Mouse (Mus musculus) frontal cortex, adult (tissue): ENCODE results near the gene Zfp330.
A peak's percentile ranks its signal among the peaks of the same experiment; 100 is the strongest.

Experiments
- ATAC-seq: cut with Nextera tagmentation; 2 replicates; pipeline ENCODE4 v1.9.2; 2017; ENCODE audit warnings: mild to moderate bottlenecking, moderate library complexity, mixed read lengths; ENCODE audit not compliant: low TSS enrichment

The Zfp330 gene

DNA sequence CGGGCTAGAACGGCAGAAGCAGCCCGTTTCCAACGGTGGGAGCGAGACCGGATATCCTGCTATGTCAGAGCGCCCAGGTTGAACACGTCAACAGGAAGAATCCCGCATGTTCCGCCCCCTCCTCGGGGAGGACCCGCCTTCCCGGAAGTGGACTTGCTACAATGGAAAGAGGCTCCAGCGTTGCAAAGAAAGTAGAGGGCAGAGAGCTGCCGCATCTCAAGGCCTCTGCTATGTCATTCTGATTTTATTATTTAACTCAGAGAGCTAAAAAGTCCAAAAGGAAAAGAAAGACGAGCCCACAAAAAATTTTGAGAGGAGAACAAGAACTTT is at the start of gene Zfp330:
Gene Zfp330, minus strand, starts transcription at position 68 of the 330 bp plus-strand sequence.
- peak; percentile 100 for ATAC-seq

DNA sequence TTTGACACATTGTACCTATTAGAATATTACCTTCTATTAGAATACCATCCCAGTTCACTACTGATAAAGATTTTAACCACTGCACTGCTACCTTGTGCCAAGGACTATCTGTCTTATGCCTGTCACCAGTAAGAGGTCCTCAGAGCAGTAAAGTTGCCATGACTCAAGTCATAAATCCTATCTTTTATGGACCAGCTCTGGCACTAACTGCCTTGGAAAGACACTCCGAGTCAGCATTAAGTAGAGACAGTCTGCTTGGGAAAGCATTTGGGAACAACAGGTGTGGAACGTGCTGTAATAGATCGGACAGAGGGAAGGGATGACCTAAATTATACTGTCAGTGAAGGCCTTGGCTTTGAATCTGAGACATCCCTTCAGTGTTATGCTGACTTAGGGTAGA is 4.0 kb upstream of the Zfp330 start:
- no peak for ATAC-seq

DNA sequence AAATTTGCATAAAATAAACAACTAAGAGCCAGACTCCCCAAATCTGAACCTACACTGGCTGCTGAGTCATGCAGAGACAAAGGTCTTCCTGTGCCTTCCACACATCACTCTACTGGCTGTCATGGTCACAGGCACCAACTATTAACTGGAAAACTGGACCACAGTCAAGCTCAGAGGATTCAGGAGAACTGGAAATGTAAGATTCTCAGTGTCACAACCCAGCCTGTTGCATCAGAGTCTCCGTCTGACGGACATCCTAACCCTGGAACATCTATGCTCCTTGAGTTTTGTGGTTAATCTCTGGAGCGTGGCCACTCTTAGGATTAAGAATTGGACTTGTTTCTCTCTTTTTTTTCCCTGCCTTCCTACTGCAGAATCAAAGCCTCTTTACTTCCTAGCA is 3.4 kb upstream of the Zfp330 start:
- ATAC-seq: no peak

DNA sequence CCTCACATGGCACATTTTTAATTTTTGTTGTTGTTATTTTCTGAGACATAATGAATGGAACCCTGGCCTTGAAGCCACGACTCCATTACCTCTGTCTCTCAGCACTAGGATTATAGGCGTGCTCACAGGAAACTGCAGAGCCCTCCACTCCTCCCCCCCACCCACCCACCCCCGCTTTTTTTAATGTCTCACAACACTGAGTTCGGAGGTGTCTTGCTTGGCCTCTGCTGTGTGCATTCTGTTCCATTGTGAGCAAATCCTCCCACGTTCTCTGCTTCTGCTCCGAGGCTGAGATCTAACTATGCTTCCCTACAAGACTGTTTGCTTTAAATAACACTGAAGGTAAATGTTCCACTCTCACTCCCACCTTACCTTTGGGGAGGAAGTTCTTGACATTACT is 522 bp upstream of the Zfp330 start:
- ATAC-seq: peak; percentile 66

DNA sequence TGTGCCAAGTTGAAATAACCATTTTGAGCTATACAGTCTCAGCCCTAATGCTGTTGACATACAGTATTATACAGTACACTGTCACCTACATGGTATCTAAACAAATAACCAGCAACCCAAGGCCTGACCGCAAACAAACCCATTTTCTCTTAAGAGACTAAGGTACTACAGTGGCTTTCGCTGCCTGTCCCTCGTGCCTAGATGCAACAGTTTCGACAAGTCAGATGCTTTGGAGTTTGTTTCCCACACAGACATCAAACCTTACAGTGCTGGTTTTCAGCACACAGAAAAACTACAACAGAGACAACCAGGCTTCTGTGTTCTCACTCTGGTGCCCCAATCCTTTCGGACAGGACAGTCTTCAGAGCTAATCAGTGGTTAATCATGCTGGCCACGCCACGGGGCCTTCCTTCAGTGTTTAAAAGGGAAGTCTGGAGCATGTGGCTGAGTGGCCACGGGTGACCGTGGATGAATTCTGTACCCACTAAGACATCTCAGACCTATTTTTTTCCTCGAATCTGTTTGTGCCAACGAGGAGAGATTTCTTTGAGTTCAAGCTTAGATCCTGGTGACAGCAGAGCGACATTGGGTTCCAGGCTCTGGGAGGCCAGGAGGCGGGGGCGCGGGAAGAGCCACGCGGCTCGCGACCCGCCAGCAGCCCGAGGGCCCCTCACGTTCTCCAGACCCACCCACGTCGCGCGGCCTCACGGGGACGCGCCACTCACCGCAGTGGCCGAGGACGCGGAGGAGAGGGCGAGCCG is 448 bp downstream of the Zfp330 start:
- ATAC-seq: peak; percentile 69

DNA sequence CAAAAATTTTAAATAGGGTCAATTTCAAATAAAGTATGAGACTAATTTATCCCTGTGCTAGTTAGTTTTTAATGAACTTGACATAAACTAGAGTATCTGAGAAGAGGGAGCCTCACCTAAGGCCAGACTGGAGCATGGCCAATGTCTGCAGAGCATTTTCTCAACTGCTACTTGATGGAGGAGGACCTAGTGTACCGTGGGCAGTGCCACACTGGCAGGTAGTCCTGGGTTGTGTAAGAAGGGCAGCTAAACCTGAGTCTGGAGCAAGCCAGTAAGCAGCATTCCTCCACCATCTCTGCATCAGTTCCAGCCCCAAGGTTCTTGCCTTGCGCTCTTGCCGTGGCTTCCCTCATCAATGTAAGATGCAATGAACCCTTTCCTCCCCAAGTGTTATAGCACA is 3.1 kb downstream of the Zfp330 start:
- no peak for ATAC-seq

DNA sequence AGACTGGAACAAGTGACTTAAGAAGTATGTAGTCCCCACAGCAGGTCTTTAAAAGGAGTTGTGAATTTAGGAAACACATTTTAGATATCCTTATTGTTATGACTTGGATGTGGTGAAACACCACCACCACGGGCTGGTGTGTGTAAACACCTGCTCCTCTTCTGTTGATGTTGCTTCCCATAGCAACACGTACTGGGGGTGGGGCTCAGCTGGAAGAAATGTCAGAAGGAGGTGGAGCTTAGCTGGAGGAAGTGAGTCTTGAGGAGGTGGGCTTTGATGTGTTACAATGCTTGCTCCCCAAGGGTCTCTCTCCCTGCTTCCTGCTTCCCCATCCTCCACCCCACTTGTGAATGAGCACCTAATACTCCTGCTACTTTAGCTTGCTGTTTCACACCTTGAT is 14.9 kb downstream of the Zfp330 start:
- no peak for ATAC-seq

DNA sequence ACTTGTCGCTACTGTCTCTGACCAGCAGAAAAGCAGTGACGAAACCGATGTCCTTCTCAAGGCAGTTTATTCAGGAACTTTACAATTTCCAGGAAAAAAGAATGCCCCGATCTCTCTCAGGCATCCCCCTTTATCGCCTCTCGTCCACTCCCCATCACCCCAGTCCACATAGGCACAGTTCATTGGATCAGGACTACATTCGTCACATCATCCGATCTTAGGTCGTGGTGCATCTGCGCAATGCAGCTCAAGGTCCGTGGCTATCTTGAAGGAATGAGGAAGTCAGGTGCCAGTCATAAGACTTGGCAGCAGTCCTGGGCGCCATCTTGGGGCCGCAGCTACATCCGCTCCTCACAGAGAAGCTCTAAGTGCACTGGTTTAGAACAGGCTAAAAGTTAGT is 19.0 kb downstream of the Zfp330 start:
- ATAC-seq: no peak

DNA sequence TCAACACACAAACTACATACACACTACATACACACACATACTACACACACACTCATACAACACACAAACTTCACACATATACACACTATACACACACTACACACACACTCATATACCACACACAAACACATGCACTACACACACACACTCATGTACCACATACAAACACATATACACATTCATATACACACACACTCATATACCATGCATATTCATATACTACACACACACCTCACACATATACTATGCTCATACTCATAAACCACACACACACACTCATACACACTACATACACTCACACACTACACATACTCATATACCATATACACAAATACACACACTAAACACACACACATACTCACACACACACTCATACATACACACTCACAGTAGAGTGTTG is 27.3 kb downstream of the Zfp330 start:
- ATAC-seq: no peak

DNA sequence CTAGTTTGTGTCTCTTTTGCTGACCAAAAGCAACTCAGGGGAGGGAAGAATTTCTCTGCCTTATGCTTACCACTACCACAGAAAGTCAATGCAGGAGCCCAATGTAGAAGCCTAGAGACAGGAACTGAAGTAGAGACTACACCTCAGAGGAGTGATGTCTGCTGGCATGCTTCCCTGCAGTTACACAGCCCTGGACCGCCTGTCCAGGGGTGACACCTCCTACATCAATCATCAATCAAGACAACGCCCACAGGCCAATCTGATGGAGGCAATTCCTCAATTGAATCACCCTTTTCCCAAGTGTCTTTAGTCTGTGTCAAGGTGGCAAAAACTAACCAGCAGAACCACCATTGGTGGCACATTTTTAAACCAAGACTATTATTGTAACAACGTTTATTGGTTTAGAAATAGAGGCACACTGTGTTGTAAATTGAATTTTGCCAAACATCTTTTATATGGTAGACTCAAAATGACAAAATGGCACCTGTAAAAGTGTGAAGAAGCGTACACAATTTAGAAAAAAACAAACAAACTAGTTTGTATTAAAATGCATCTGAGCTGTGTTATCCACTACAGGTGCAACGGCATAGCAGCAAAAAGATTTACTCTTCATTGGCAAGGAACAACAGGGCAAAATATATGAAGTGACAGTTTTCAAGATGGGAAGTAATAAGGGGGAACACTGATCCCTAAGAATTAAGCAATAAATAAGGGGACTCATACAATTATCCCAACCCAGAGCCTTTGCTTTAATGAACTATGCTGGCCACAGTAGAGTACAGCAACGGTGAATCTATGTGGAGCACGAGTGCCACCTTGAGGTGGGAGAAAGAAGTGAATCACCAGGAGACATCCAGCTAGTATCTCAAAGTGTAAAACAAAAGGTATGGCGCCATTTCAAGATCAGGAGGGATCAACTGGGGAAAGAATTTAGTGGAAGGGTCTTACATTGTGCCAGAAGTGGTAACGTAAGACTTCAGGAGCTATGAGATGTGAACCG is 29.8 kb downstream of the Zfp330 start:
- ATAC-seq: peak; percentile 94
